In the genomic region with DNA sequence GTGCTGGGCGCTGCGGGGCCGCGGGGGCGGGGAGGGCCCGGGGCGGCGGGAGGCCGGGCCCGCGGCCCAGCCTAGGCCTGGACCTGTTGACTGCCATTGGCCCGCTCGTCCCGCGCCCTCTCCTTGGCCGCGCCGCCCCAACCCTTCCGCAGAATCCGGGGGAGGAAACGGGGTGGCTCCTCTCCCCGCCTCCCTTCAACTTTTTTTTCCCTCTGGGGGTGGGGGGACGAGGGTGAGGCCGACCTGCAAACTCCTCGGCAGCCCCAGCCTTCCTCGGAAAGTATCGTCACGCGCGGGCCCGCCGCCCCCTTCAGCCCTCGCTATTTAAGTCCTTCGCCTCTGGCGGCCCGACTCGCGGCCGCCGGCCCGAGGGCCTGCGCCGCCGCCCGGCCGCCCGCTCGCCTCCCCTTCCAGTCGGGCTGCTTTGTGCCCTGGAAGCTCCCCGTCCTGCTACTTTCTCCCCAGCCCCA, we compare ENCODE assay signal across 8 mouse cellular contexts. TPM values are rescaled to one million over a fixed set of nuclear protein-coding genes. Genes with fewer than 3 reads are reported as not detected.
DNase-seq lines count a peak whose midpoint lies in the region; ATAC-seq and TF ChIP-seq lines count a peak whose summit lies in the region.

No protein-coding gene starts in this region.

- H3K9ac ChIP-seq in embryonic facial prominence, embryonic 14.5 days (ENCODE audit: low read depth, low read length), result peak overlapping the region; percentile 96
- peak overlapping the region; percentile 87 for H3K9ac ChIP-seq in heart, adult 2 months (ENCODE audit: low read depth, low read length)
- peak overlapping the region; percentile 89 for H3K9ac ChIP-seq in limb, embryonic 14.5 days (ENCODE audit: low read depth, low read length, severe bottlenecking)

- H3K4me3 ChIP-seq in embryonic facial prominence, embryonic 14.5 days (ENCODE audit: low read depth, low read length), result peak overlapping the region; percentile 60
- peak overlapping the region; percentile 71 for H3K4me3 ChIP-seq in heart, adult 2 months
- H3K4me3 ChIP-seq in limb, embryonic 14.5 days (replicated peaks; ENCODE audit: low read length), result peak overlapping the region; percentile 50

- TF ChIP-seq EP300 in heart, adult 2 months (IDR thresholded peaks at IDR 0.05; ENCODE audit: insufficient read depth, low read depth, low read length), result peak; percentile 52

- H3K27ac ChIP-seq in embryonic facial prominence, embryonic 14.5 days (replicated peaks; ENCODE audit: low read depth, low read length), result peak overlapping the region; percentile 100
- H3K27ac ChIP-seq in heart, adult 2 months, result peak overlapping the region; percentile 99
- peak overlapping the region; percentile 99 for H3K27ac ChIP-seq in limb, embryonic 14.5 days (replicated peaks; ENCODE audit: low read depth, low read length)

- no peaks in the 10 kb centered on the region for H3K27me3 ChIP-seq in embryonic facial prominence, embryonic 14.5 days (replicated peaks; ENCODE audit: control insufficient read depth, insufficient read depth, low read length)
- no peaks in the 10 kb centered on the region for H3K27me3 ChIP-seq in heart, adult 2 months (ENCODE audit: control insufficient read depth, insufficient read depth, low read length)
- H3K27me3 ChIP-seq in limb, embryonic 14.5 days (ENCODE audit: control insufficient read depth, insufficient read depth, low read length), result no peaks in the 10 kb centered on the region

- intact Hi-C loops in heart, adult 2 months (cut with DNase I), result loop anchor here (1.0 to 10.0 kb wide), 4 partner anchors 10 to 938 kb away; partner anchors contain the start of genes 4930426L09Rik and Pip4k2a

- TF ChIP-seq POLR2A in heart, adult 2 months (IDR thresholded peaks at IDR 0.05; ENCODE audit: insufficient read depth, low read depth, low read length), result peak; percentile 84
- TF ChIP-seq POLR2A in limb, embryonic 14.5 days (IDR thresholded peaks at IDR 0.05; ENCODE audit: borderline replicate concordance, extremely low read depth, insufficient read depth, insufficient read length), result peak; percentile 89; the same call in 1 of the 2 replicates

- peak overlapping the region; percentile 95 for H3K4me2 ChIP-seq in embryonic facial prominence, embryonic 14.5 days (ENCODE audit: low read depth, low read length)
- peak overlapping the region; percentile 97 for H3K4me2 ChIP-seq in limb, embryonic 14.5 days (replicated peaks; ENCODE audit: low read depth, low read length, severe bottlenecking)

- peaks cover 26% of the 10 kb centered on the region for H3K4me1 ChIP-seq in embryonic facial prominence, embryonic 14.5 days (ENCODE audit: control insufficient read depth, insufficient read depth, low read length)
- peaks cover 6% of the 10 kb centered on the region for H3K4me1 ChIP-seq in heart, adult 2 months (ENCODE audit: control insufficient read depth, insufficient read depth, low read length)
- H3K4me1 ChIP-seq in limb, embryonic 14.5 days (ENCODE audit: control insufficient read depth, insufficient read depth, low read length), result peaks cover 16% of the 10 kb centered on the region

- WGBS in embryonic facial prominence, embryonic 14.5 days, result 1% methylated on average over 26 of the region's 50 CpGs
- WGBS in heart, adult 2 months, result 1% methylated on average over 37 of the region's 50 CpGs
- WGBS in limb, embryonic 14.5 days, result 1% methylated on average over 25 of the region's 50 CpGs

- no peaks in the 10 kb centered on the region for H3K9me3 ChIP-seq in embryonic facial prominence, embryonic 14.5 days (ENCODE audit: control insufficient read depth, low read length)
- H3K9me3 ChIP-seq in limb, embryonic 14.5 days (ENCODE audit: control insufficient read depth, low read length), result no peaks in the 10 kb centered on the region

- no peaks in the 10 kb centered on the region for H3K36me3 ChIP-seq in embryonic facial prominence, embryonic 14.5 days (ENCODE audit: control insufficient read depth, insufficient read depth, low read length)
- H3K36me3 ChIP-seq in heart, adult 2 months (ENCODE audit: control insufficient read depth, insufficient read depth, low read length), result peaks cover 3% of the 10 kb centered on the region
- no peaks in the 10 kb centered on the region for H3K36me3 ChIP-seq in limb, embryonic 14.5 days (ENCODE audit: control insufficient read depth, insufficient read depth, low read length)

- H3K79me2 ChIP-seq in heart, adult 2 months (replicated peaks; ENCODE audit: control insufficient read depth, insufficient read depth, low read length), result no peaks in the 10 kb centered on the region

- TF ChIP-seq CTCF in heart, adult 2 months (IDR thresholded peaks at IDR 0.05), result no peak; the same call in 1 of the 2 replicates

- ATAC-seq in embryonic facial prominence, embryonic 14.5 days (ENCODE audit: low read depth), result peak; percentile 97
- ATAC-seq in limb, embryonic 14.5 days (ENCODE audit: low FRiP score, low read depth), result peak; percentile 93

- peak; percentile 97 for DNase-seq in 3134 (ENCODE audit: extremely low read depth, insufficient read length, low spot score)
- peak; percentile 97 for DNase-seq in adrenal gland, postnatal 10 days
- peak; percentile 98 for DNase-seq in embryonic facial prominence, embryonic 14.5 days (ENCODE audit: low spot score)
- peak; percentile 94 to 98 for DNase-seq in heart, adult 2 months
- DNase-seq in kidney, adult 8-10 months, result peak; percentile 96 to 98
- DNase-seq in limb, embryonic 14.5 days (ENCODE audit: low spot score), result peak; percentile 96
- peak; percentile 76 to 85 for DNase-seq in monocyte, adult 2 months (ENCODE audit: low read depth in 1 of 2, low spot score in 2 of 2)
- DNase-seq in spleen, postnatal 14 days (ENCODE audit: low spot score in 2 of 2), result peak; percentile 79 to 83

RNA-seq across cellular contexts. Expression of gene Mllt10, which starts 1.8 kb away (rescaled TPM):
- 10 to 100 TPM; 35.1 to 44.5 TPM for total RNA-seq in adrenal gland, postnatal 10 days (2021)
- 27.4 and 32.1 TPM in 2 replicates for polyA plus RNA-seq in embryonic facial prominence, embryonic 14.5 days (2014; fragmentation: Nextera tagmentation; extraction: Ambion mirVana)
- 10 to 100 TPM; 32.5 to 32.8 TPM for total RNA-seq in heart, adult 2 months (2021)
- 20.6 and 23.3 TPM in 2 replicates for polyA plus RNA-seq in heart, adult 2 months (2012; rRNA removed)
- polyA plus RNA-seq in limb, embryonic 14.5 days (2012; rRNA removed), result 52.7 and 59.4 TPM in 2 replicates
- 33.4 and 38.0 TPM in 2 replicates for polyA plus RNA-seq in limb, embryonic 14.5 days (2014; fragmentation: Nextera tagmentation; extraction: Ambion mirVana)

RNA-seq across cellular contexts. Expression of gene Skida1, which starts 8.0 kb away (rescaled TPM):
- total RNA-seq in adrenal gland, postnatal 10 days (2021), result 1 to 10 TPM; 3.5 to 4.9 TPM
- polyA plus RNA-seq in embryonic facial prominence, embryonic 14.5 days (2014; fragmentation: Nextera tagmentation; extraction: Ambion mirVana), result 4.0 and 5.8 TPM in 2 replicates
- 1 to 10 TPM; 1.7 to 4.5 TPM for total RNA-seq in heart, adult 2 months (2021)
- 2.0 and 3.7 TPM in 2 replicates for polyA plus RNA-seq in heart, adult 2 months (2012; rRNA removed)
- 18.7 and 19.0 TPM in 2 replicates for polyA plus RNA-seq in limb, embryonic 14.5 days (2012; rRNA removed)
- polyA plus RNA-seq in limb, embryonic 14.5 days (2014; fragmentation: Nextera tagmentation; extraction: Ambion mirVana), result 7.9 and 8.2 TPM in 2 replicates

RNA-seq across cellular contexts. Expression of gene A930004D18Rik, which starts 19.3 kb away (rescaled TPM):
- total RNA-seq in adrenal gland, postnatal 10 days (2021), result 1 to 10 TPM; 2.3 to 6.1 TPM
- polyA plus RNA-seq in embryonic facial prominence, embryonic 14.5 days (2014; fragmentation: Nextera tagmentation; extraction: Ambion mirVana), result 6.9 and 9.1 TPM in 2 replicates
- 1 to 10 TPM; 3.4 to 4.5 TPM for total RNA-seq in heart, adult 2 months (2021)
- polyA plus RNA-seq in heart, adult 2 months (2012; rRNA removed), result 2.2 and 3.9 TPM in 2 replicates
- polyA plus RNA-seq in limb, embryonic 14.5 days (2012; rRNA removed), result 8.8 and 10.8 TPM in 2 replicates
- 13.0 and 14.2 TPM in 2 replicates for polyA plus RNA-seq in limb, embryonic 14.5 days (2014; fragmentation: Nextera tagmentation; extraction: Ambion mirVana)

Comparison
In these comparisons a context has a peak if more than half of its experiments do, and no peak if none do; other contexts are left out.
1. Peak in every context shown above with its lines: DNase-seq, ATAC-seq, H3K4me3 ChIP-seq and H3K27ac ChIP-seq.